Comparison of ENCODE assay signal across 8 mouse cellular contexts in genomic region chr9:37432720-37433421, GRCm38 (mm10). TPM values are rescaled to one million over a fixed set of nuclear protein-coding genes. Genes with fewer than 3 reads are reported as not detected.
DNase-seq lines count a peak whose midpoint lies in the region; ATAC-seq and TF ChIP-seq lines count a peak whose summit lies in the region.

Gene Robo3, minus strand, starts transcription at chr9:37433246.

- H3K4me3 ChIP-seq in gastrocnemius, adult 2 months: peak within 1 kb of the TSS; percentile 56
- peak within 1 kb of the TSS; percentile 34 for H3K4me3 ChIP-seq in neural tube, embryonic 11.5 days (ENCODE audit: low read depth, low read length)
- peak within 1 kb of the TSS; percentile 43 for H3K4me3 ChIP-seq in small intestine, adult 2 months (ENCODE audit: low read depth, low read length)

- ATAC-seq in neural tube, embryonic 11.5 days (ENCODE audit: insufficient read depth, low FRiP score, low TSS enrichment): peak; percentile 18; the same call in 1 of the 2 replicates

- under 1% methylated on average over 38 of the region's 40 CpGs for WGBS in neural tube, embryonic 11.5 days
- WGBS in small intestine, adult 2 months: 2% methylated on average over 40 of the region's 40 CpGs

- no peak for DNase-seq in gastrocnemius, adult 2 months
- no peak for DNase-seq in gastrocnemius, postnatal 36 days
- peak; percentile 49 for DNase-seq in neural tube, embryonic 11.5 days (ENCODE audit: low spot score)
- no peak for DNase-seq in neural tube, embryonic 10.5 days (ENCODE audit: extremely low spot score, low spot score)
- no peak for DNase-seq in left cerebral cortex, postnatal 10 days (ENCODE audit: extremely low spot score in 1 of 2, low spot score in 2 of 2)
- no peak for DNase-seq in urinary bladder, postnatal 10 days (ENCODE audit: low spot score)
- DNase-seq in cerebellum, adult 11 months: no peak

- peak within 1 kb of the TSS; percentile 34 for H3K4me2 ChIP-seq in neural tube, embryonic 11.5 days (ENCODE audit: low read depth)

- H3K27me3 ChIP-seq in neural tube, embryonic 11.5 days (ENCODE audit: control insufficient read depth, insufficient read depth, low read length): peaks cover 76% of the 10 kb centered on the region
- peaks cover 38% of the 10 kb centered on the region for H3K27me3 ChIP-seq in small intestine, adult 2 months (ENCODE audit: control insufficient read depth, insufficient read depth, low read length)

- intact Hi-C loops in gastrocnemius, adult 2 months (cut with DNase I): no loop called here
- intact Hi-C loops in gastrocnemius, postnatal 36 days (cut with DNase I): loop anchor here (10.0 kb wide), 1 partner anchor 112 kb away; no protein-coding TSS in a partner anchor
- intact Hi-C loops in left cerebral cortex, postnatal 10 days (cut with DNase I): loop anchor here (10.0 kb wide), 1 partner anchor 182 kb away; the partner anchor contains the start of gene Spa17

- H3K27ac ChIP-seq in gastrocnemius, adult 2 months: no peak within 1 kb of the TSS
- H3K27ac ChIP-seq in neural tube, embryonic 11.5 days (ENCODE audit: low read depth, low read length): 0 out of 2 replicates have a peak within 1 kb of the TSS, but pooled peaks have one; percentile 21
- H3K27ac ChIP-seq in small intestine, adult 2 months (ENCODE audit: insufficient read depth, low read depth, low read length): no peak within 1 kb of the TSS

- TF ChIP-seq POLR2A in small intestine, adult 2 months (IDR thresholded peaks at IDR 0.05; ENCODE audit: low read depth, low read length): no peak

- H3K9me3 ChIP-seq in neural tube, embryonic 11.5 days (ENCODE audit: control insufficient read depth, low read length): no peaks in the 10 kb centered on the region

- TF ChIP-seq CTCF in gastrocnemius, adult 2 months (IDR thresholded peaks at IDR 0.05): no peak
- no peak for TF ChIP-seq CTCF in small intestine, adult 2 months (IDR thresholded peaks at IDR 0.05; ENCODE audit: extremely low read depth, insufficient read length, insufficient replicate concordance, low read depth, low read length)

- H3K4me1 ChIP-seq in neural tube, embryonic 11.5 days (ENCODE audit: control insufficient read depth, insufficient read depth, low read length): no peaks in the 10 kb centered on the region
- peaks cover 6% of the 10 kb centered on the region; the same call in 1 of the 2 replicates for H3K4me1 ChIP-seq in small intestine, adult 2 months (ENCODE audit: control insufficient read depth, insufficient read depth, insufficient read length, low read length)

- H3K9ac ChIP-seq in neural tube, embryonic 11.5 days (ENCODE audit: low read length): peak within 1 kb of the TSS; percentile 43

- no peaks in the 10 kb centered on the region for H3K36me3 ChIP-seq in neural tube, embryonic 11.5 days (ENCODE audit: control insufficient read depth, insufficient read depth, low read length)
- H3K36me3 ChIP-seq in small intestine, adult 2 months (ENCODE audit: control insufficient read depth, insufficient read depth, low read length): no peaks in the 10 kb centered on the region

RNA-seq across cellular contexts. Expression of gene Robo3, which starts in this region (rescaled TPM):
- not detected for total RNA-seq in gastrocnemius, adult 2 months (2021)
- total RNA-seq in gastrocnemius, postnatal 36 days (2021): not detected
- 85.4 and 89.9 TPM in 2 replicates for polyA plus RNA-seq in neural tube, embryonic 11.5 days (2014; fragmentation: Nextera tagmentation; extraction: Ambion mirVana)
- 10 to 100 TPM; 24.8 to 27.4 TPM for total RNA-seq in left cerebral cortex, postnatal 10 days (2021)
- 0.96 and 1.9 TPM in 2 replicates for polyA plus RNA-seq in small intestine, adult 2 months (2012; rRNA removed)

Comparison
In these comparisons a context has a peak if more than half of its experiments do, and no peak if none do; other contexts are left out.
1. RNA of gene Robo3 (total RNA-seq): 24.8 to 27.4 TPM in left cerebral cortex, postnatal 10 days; not detected in gastrocnemius, adult 2 months and not detected in gastrocnemius, postnatal 36 days; every median in the first group is over 10 times any median in the second.
2. RNA of gene Robo3 (polyA plus RNA-seq): 85.4 to 89.9 TPM in neural tube, embryonic 11.5 days; 0.96 to 1.9 TPM in small intestine, adult 2 months; every median in the first group is over 10 times any median in the second.
3. Peak in every context shown above with its lines, with median percentiles within 50 percentile points of each other: H3K4me3 ChIP-seq.